Mouse (Mus musculus) heart, adult 8-10 months (tissue): ENCODE measurements around the gene Nmnat1. TPM values are rescaled to one million over a fixed set of nuclear protein-coding genes. Genes with fewer than 3 reads are reported as not detected.
A peak's percentile ranks its signal among the peaks of the same experiment; 100 is the strongest.
"Not testable (repeated sequence)": the region's sequence is repeated elsewhere in the genome, so short reads cannot be mapped to it uniquely, and the experiment has no call there.

Source experiments
- DNase-seq: peaks from one replicate; pipeline ENCODE4 v3.0.0; 2022; ENCODE audit warnings: low spot score
- total RNA-seq, 4 experiments: library from RNA; stranded (reverse); gene quantifications; 2 replicates each; pipeline ENCODE4 v1.2.4; 2022

Nmnat1 gene
- total RNA-seq, 4 experiments from 2014 or later, result 35.1 to 36.8 (median 36.0) TPM

DNA sequence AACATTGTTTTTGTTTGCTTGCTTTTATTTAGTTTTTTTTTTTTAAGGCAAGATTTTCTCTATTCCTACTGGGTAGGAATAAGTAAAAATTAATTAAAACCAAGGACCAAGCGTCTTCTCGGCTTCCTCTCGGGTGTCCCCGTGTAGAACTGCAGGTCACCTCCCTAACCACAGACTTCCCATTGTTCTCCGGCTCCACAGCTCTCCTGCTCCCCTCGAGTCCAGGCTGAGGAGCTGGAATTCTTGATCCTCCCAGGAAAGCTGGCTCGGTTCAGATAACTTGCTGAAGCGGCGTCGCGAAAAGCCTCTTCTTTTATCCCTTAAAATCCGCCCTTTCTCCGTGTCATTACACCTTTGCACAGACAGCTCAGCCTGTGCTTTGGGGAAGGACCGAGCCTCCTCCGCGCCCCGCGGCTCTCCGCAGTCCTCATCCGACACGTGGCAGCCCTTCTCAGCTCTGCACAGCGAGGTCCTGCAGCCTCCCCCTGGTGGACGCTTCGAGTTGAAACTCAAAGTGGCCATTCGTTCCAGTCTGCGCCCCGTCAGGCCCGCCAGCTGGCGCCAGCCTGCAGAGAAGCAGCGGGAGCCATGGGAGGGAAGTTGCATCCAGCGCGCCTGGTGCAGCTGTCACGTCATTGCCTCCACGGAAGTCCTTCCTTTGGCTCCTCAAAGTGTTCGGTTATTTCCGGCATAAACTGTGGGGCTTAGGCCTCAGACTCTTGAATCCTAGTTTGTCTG lies 39.9 kb downstream of the Nmnat1 start:
- DNase-seq, result peak; percentile 90

DNA sequence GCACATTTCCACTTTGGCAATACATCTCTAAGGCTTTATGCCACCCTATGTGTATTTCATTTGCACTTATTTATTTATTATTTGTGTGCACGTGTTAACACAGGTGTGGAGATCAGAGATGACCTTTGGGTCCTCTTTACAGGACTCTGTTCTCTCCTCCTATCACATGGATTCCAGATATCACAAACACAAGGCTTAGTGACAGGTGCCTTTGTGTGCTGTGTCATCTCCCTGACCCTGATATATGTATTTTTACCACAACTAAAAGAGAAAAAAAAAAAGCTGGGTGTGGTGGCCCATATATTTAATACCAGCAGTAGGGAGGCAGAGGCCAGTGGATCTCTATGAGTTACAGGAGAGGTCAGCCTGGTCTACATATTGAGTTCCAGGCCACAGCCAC lies 40.5 kb downstream of the Nmnat1 start:
- no peak for DNase-seq

DNA sequence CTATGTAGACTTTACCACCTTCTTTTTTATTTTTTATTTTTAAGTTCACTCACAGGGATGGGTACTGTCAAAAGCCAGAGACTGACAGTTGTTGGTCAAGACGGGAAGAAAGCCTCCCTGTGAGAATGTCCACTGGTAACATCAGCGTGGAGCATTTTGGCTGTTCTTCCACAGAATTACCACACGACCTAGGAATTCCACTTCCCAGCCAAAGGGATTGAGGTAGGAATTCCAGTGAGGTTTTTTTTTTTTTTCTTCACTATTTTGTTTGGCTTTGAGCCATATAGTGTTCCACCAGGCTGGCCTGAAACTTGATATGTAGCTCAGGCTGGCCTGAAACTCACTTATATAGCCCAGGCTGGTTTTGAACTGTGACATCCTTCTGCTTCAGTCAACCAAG lies 42.6 kb downstream of the Nmnat1 start:
- DNase-seq, result no peak

DNA sequence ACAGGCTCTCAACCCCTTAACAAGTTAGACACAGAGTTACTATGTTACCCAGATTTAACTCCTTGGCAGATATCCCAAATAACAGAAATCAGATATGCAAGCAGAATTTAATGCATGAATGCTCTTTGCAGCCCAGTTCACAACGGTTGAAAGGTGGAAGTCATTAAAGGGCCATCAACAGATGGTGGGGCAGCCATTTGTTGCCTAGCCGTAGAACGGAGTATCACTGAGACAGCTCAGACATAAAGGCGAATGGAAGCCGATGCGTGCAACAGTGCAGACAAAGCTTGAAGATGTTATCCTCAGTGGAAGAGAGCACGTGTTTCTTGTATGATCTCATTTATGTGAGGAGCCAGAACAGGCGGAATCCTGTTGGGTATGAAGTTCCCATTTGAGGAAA lies 44.4 kb downstream of the Nmnat1 start:
- DNase-seq, result no peak

DNA sequence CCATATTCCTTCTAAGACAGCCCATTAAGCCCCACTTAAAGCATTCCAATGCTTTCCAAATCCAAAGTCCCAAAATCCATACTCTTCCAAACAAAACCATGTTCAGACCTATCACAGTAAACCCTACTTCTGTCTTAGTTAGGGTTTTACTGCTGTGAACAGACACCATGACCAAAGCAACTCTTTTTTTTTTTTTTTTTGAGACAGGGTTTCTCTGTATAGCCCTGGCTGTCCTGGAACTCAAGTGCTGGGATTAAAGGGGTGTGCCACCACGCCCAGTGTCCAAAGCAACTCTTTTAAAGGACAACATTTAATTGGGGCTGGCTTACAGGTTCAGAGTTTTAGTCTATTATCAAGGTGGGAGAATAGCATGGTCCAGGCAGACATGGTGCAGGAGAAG lies 53.1 kb downstream of the Nmnat1 start:
- not testable (repeated sequence) for DNase-seq

DNA sequence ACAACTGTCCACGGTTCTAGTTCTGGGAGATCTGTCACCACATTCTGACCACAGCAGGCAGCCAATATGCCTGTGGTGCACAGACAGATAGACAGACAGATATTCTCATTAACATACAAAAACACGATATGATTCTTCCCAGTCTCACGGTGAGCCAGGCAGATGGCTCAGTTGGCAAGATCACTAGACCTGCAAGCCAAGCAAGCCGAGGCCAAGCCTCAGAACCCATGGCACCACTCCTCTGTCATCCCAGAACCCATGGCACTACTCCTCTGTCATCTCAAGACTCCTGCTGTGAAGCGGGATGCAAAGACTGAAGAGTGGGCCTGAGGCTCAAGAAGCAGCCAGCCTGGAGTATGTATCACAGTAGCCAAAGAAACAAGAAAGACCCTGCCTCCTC lies 55.4 kb downstream of the Nmnat1 start:
- no peak for DNase-seq

DNA sequence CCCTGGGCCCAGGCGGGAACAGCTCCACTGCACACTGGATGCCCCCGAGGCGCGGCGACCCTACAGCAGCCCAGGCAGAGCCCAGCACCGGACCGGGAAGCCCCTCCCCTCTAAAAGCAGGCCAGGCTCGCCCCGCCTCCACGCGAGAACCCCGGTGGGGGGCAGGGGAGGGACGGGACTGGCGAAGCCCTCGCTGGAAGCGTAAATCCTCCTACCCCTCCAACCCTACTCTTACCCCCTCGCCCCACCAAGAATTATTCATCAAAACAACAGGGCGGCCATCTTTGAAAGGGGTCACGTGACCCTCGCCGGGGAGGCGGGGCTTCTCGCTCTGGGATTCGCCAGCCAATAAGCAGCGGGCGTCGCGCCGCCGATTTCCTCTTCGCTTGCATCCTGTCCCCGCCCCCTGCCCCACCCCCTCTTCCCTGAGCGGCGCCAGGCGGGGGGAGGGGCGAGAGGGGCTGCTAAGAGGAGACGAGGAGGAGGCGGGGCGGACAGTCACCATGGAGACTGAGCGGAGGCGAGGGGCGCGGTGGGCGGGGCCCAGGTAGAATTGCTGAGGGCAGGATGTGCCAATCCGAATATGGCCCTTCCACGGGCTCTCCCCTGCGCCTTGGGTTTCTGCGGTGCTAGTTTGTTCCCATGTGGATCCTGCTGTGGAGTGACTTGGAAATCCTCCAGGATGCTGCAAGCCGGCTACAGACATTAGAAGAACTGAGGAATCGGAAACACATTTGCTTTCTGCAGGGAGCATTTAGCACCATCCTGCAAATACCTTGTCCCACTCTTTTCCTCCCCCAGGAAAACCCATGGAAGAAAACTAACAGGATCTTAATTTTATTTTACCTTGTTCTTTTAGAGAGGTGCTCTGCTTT lies 58.4 kb downstream of the Nmnat1 start, which contains the start of gene Ube4b:
TSS of gene Ube4b (minus strand) at position 425 of the 875 bp plus-strand sequence.
- peak; percentile 91 for DNase-seq

DNA sequence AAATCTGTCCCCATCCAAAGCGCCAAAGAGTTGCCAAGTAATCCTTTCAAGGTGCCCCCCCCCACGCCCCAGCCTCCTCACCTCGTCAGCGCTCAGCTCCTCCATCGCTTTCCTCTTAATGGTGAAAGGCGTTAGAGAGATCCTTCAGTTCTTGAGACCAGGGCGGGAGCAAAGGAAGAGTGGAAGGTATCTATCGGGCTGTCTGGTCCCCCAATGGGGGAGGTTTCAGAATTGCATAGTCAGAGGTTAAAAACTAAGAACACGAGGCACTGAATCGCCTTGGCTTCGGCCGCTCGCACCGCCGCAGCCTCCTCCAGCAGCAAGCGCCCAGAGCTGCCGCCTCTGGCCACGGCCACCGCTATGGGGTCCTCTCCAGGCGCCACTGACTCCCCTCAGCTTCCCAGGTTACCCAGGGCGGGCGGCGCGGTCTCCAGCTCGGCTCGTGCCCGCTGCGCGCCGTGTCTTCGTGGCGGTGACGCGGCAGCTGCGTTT lies 59.2 kb downstream of the Nmnat1 start:
- no peak for DNase-seq

DNA sequence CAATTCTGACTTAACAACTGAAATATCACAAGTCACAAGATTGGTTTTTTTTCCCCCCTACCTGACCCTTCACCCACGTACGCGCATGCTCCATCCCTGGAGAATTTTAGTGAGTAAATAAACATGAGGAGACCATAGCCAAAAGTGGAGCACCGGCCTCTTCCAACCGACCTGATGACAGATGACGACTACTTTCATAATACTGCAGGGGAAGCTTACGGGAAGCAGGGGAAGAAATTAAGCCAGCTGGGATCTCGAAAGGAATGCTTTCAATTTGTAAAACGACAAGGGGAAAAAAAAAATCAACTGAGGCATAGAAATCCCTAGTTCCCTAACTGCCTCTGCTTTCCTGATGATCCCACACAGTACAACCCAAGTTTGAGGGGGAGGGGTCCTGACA lies 60.2 kb downstream of the Nmnat1 start:
- no peak for DNase-seq

DNA sequence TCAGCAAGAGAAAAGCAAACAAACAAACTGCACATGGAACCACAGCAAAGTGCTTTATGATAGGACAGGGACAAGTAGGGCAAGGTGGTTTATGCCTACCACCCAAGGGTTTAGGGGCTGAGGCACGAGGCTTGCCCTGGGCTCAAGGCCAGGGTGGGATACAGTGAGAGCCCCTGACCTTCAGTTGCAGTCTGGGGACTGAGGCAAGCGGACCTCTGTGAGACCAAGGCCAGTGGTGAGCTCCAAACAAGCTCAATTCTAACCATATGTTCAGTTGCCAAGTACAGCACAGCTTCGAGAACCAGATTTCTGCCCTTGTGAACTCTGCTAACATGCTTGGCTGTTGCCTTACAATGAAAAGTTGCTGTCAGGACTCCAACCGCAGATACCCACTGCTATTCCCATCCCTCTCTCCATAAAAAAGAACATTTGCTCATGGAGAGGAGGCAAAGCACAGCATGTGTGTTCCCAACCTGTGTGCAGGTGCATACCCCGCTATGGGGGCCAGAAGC lies 67.1 kb downstream of the Nmnat1 start:
- no peak for DNase-seq

Other genes with a start within 250 kb of the Nmnat1 start
- 100 to 1,000 TPM; 159 to 211 (median 191) TPM for gene Kif1b, start 177.5 kb downstream of the Nmnat1 start, total RNA-seq
- 10 to 100 TPM; 40.6 to 46.8 (median 42.6) TPM for gene Ube4b, start 58.5 kb downstream of the Nmnat1 start, total RNA-seq
- gene Rbp7, start 30.2 kb downstream of the Nmnat1 start, total RNA-seq, result 10 to 100 TPM; 41.4 to 66.1 (median 52.8) TPM
- gene Tmem274, start 7.8 kb downstream of the Nmnat1 start, total RNA-seq, result not detected
- gene Lzic, start within 50 bp of the Nmnat1 start, total RNA-seq, result 10 to 100 TPM; 50.1 to 69.6 (median 57.6) TPM
- 10 to 100 TPM; 16.0 to 23.2 (median 20.5) TPM for gene Ctnnbip1, start 33.0 kb upstream of the Nmnat1 start, total RNA-seq
- 10 to 100 TPM; 85.3 to 96.5 (median 94.1) TPM for gene Clstn1, start 101.3 kb upstream of the Nmnat1 start, total RNA-seq
- gene Pik3cd, start 217.4 kb upstream of the Nmnat1 start, total RNA-seq, result 1 to 10 TPM; 4.7 to 5.8 (median 5.1) TPM